Mouse (Mus musculus): ENCODE measurements around the gene Trp53i13. TPM values are rescaled to one million over a fixed set of nuclear protein-coding genes. Genes with fewer than 3 reads are reported as not detected.

The Trp53i13 gene
- polyA plus RNA-seq, 1 experiment from 2014 or later: 16.3 TPM

GRCm38 (mm10) chr11:77502481-77502880 lies 13.3 kb downstream of the Trp53i13 start:
- no peak overlapping the region for H3K9ac ChIP-seq (ENCODE audit: low read length)
- H3K9me3 ChIP-seq (replicated peaks; ENCODE audit: control insufficient read depth, low read length): no peaks in the 10 kb centered on the region
- DNase-seq (ENCODE audit: low spot score) (no peak), ATAC-seq (no peak)
- WGBS: 93% methylated on average over 6 of the region's 6 CpGs
- no peaks in the 10 kb centered on the region for H3K4me1 ChIP-seq (ENCODE audit: control insufficient read depth, insufficient read depth, low read length)
- H3K4me3 ChIP-seq (ENCODE audit: low read depth, low read length): no peak overlapping the region
- no peak overlapping the region for H3K4me2 ChIP-seq (ENCODE audit: low read length)
- peaks cover 84% of the 10 kb centered on the region for H3K36me3 ChIP-seq (ENCODE audit: control insufficient read depth, insufficient read depth, low read length)
- no peak overlapping the region for H3K27ac ChIP-seq (ENCODE audit: low read depth, low read length)
- H3K27me3 ChIP-seq (replicated peaks; ENCODE audit: control insufficient read depth, insufficient read depth, low read length): no peaks in the 10 kb centered on the region

- Histone ChIP-seq H3K4me1 (ENCODE audit: control insufficient read depth, insufficient read depth, low read length) (no peaks in the 10 kb centered on the region), H3K9ac (ENCODE audit: low read length) (no peak overlapping the region), H3K36me3 (ENCODE audit: control insufficient read depth, insufficient read depth, low read length) (peaks cover 79% of the 10 kb centered on the region), H3K4me2 (ENCODE audit: low read length) (no peak overlapping the region), H3K9me3 (replicated peaks; ENCODE audit: control insufficient read depth, low read length) (no peaks in the 10 kb centered on the region), H3K27me3 (replicated peaks; ENCODE audit: control insufficient read depth, insufficient read depth, low read length) (no peaks in the 10 kb centered on the region), H3K4me3 (ENCODE audit: low read depth, low read length) (no peak overlapping the region), H3K27ac (ENCODE audit: low read depth, low read length) (no peak overlapping the region)
- DNase-seq (ENCODE audit: low spot score): no peak
- no peak for ATAC-seq
- WGBS: 90% methylated on average over 4 of the region's 4 CpGs
Measured at GRCm38 (mm10) chr11:77501971-77502370, 13.8 kb downstream of the Trp53i13 start.

DNA sequence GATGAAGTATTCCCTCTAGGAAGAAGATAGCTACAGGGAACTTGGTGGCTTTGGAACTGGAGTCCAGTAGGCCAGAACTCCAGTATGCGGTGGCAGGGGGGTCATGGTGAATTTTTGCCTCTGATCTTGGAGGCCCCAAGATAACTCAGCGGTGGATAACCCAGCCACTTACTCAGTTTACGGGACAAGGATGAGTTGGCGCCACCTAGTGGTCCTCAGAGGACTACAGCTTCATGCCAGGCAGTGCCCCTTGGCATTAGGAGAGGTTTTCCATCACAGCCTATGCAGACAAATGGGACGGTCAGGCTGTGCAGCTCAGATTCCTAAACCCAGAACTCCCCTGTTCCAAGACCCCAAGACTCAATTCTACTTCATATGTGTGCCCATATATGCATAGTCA lies 14.4 kb downstream of the Trp53i13 start:
- Histone ChIP-seq H3K4me1 (ENCODE audit: control insufficient read depth, insufficient read depth, low read length) (no peaks in the 10 kb centered on the region), H3K9me3 (replicated peaks; ENCODE audit: control insufficient read depth, low read length) (no peaks in the 10 kb centered on the region), H3K4me3 (ENCODE audit: low read depth, low read length) (no peak overlapping the region), H3K27ac (ENCODE audit: low read depth, low read length) (no peak overlapping the region), H3K9ac (ENCODE audit: low read length) (no peak overlapping the region), H3K27me3 (replicated peaks; ENCODE audit: control insufficient read depth, insufficient read depth, low read length) (no peaks in the 10 kb centered on the region), H3K36me3 (ENCODE audit: control insufficient read depth, insufficient read depth, low read length) (peaks cover 73% of the 10 kb centered on the region), H3K4me2 (ENCODE audit: low read length) (no peak overlapping the region)
- DNase-seq (ENCODE audit: low spot score): peak; percentile 90
- WGBS: 23% methylated on average over 5 of the region's 5 CpGs
- peak; percentile 66 for ATAC-seq

GRCm38 (mm10) chr11:77500361-77501325 lies 15.1 kb downstream of the Trp53i13 start:
- Histone ChIP-seq H3K9ac (ENCODE audit: low read length) (peak overlapping the region; percentile 17; the same call in 1 of the 2 replicates), H3K4me2 (ENCODE audit: low read length) (no peak overlapping the region), H3K4me1 (ENCODE audit: control insufficient read depth, insufficient read depth, low read length) (peaks cover 2% of the 10 kb centered on the region; the same call in 1 of the 2 replicates), H3K27ac (ENCODE audit: low read depth, low read length) (no peak overlapping the region), H3K4me3 (ENCODE audit: low read depth, low read length) (no peak overlapping the region), H3K9me3 (replicated peaks; ENCODE audit: control insufficient read depth, low read length) (no peaks in the 10 kb centered on the region), H3K27me3 (replicated peaks; ENCODE audit: control insufficient read depth, insufficient read depth, low read length) (no peaks in the 10 kb centered on the region), H3K36me3 (ENCODE audit: control insufficient read depth, insufficient read depth, low read length) (peaks cover 66% of the 10 kb centered on the region)
- 78% methylated on average over 17 of the region's 17 CpGs for WGBS
- DNase-seq (ENCODE audit: low spot score) (no peak), ATAC-seq (no peak)

GRCm38 (mm10) chr11:77499354-77499753 lies 16.4 kb downstream of the Trp53i13 start:
- no peak overlapping the region for H3K27ac ChIP-seq (ENCODE audit: low read depth, low read length)
- 91% methylated on average over 7 of the region's 7 CpGs for WGBS
- H3K4me1 ChIP-seq (ENCODE audit: control insufficient read depth, insufficient read depth, low read length): peaks cover 13% of the 10 kb centered on the region
- ATAC-seq: no peak
- no peak for DNase-seq (ENCODE audit: low spot score)
- H3K4me3 ChIP-seq (ENCODE audit: low read depth, low read length): no peak overlapping the region
- H3K27me3 ChIP-seq (replicated peaks; ENCODE audit: control insufficient read depth, insufficient read depth, low read length): no peaks in the 10 kb centered on the region
- no peaks in the 10 kb centered on the region for H3K9me3 ChIP-seq (replicated peaks; ENCODE audit: control insufficient read depth, low read length)
- peaks cover 53% of the 10 kb centered on the region for H3K36me3 ChIP-seq (ENCODE audit: control insufficient read depth, insufficient read depth, low read length)
- H3K9ac ChIP-seq (ENCODE audit: low read length): no peak overlapping the region
- no peak overlapping the region for H3K4me2 ChIP-seq (ENCODE audit: low read length)

GRCm38 (mm10) chr11:77498261-77499139 lies 17.3 kb downstream of the Trp53i13 start:
- Histone ChIP-seq H3K27ac (ENCODE audit: low read depth, low read length) (peak overlapping the region; percentile 21; the same call in 1 of the 2 replicates), H3K27me3 (replicated peaks; ENCODE audit: control insufficient read depth, insufficient read depth, low read length) (no peaks in the 10 kb centered on the region), H3K36me3 (ENCODE audit: control insufficient read depth, insufficient read depth, low read length) (peaks cover 44% of the 10 kb centered on the region), H3K9me3 (replicated peaks; ENCODE audit: control insufficient read depth, low read length) (no peaks in the 10 kb centered on the region), H3K4me1 (ENCODE audit: control insufficient read depth, insufficient read depth, low read length) (peaks cover 18% of the 10 kb centered on the region), H3K4me3 (ENCODE audit: low read depth, low read length) (no peak overlapping the region), H3K9ac (ENCODE audit: low read length) (no peak overlapping the region), H3K4me2 (ENCODE audit: low read length) (no peak overlapping the region)
- DNase-seq (ENCODE audit: low spot score) (no peak), ATAC-seq (no peak)
- WGBS: 79% methylated on average over 12 of the region's 12 CpGs

DNA sequence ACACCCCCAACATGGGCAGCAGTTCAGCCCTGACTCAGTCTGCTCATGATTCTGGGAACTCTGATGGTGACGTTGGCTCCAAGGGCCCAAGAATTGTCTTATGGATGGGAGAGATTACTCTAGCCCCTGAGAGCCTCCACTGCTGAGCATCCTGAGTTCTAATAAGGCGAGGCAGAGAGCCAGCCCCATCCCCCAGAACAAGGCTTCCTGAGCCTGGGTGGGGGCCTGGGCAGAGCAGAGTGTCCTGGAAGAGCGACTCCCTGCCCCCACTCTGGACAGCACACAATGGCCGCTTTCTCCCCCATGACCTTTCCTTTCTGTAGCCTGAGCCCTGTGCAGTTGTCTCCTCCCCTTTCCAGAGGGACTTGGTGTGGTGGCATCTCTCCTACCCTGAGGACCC lies 17.9 kb downstream of the Trp53i13 start:
- Histone ChIP-seq H3K9me3 (replicated peaks; ENCODE audit: control insufficient read depth, low read length) (no peaks in the 10 kb centered on the region), H3K4me2 (ENCODE audit: low read length) (no peak overlapping the region), H3K27me3 (replicated peaks; ENCODE audit: control insufficient read depth, insufficient read depth, low read length) (no peaks in the 10 kb centered on the region), H3K27ac (ENCODE audit: low read depth, low read length) (peak overlapping the region; percentile 5; the same call in 1 of the 2 replicates), H3K4me3 (ENCODE audit: low read depth, low read length) (no peak overlapping the region), H3K9ac (ENCODE audit: low read length) (no peak overlapping the region), H3K36me3 (ENCODE audit: control insufficient read depth, insufficient read depth, low read length) (peaks cover 38% of the 10 kb centered on the region), H3K4me1 (ENCODE audit: control insufficient read depth, insufficient read depth, low read length) (peaks cover 18% of the 10 kb centered on the region)
- 36% methylated on average over 4 of the region's 4 CpGs for WGBS
- no peak for ATAC-seq
- DNase-seq (ENCODE audit: low spot score): no peak

DNA sequence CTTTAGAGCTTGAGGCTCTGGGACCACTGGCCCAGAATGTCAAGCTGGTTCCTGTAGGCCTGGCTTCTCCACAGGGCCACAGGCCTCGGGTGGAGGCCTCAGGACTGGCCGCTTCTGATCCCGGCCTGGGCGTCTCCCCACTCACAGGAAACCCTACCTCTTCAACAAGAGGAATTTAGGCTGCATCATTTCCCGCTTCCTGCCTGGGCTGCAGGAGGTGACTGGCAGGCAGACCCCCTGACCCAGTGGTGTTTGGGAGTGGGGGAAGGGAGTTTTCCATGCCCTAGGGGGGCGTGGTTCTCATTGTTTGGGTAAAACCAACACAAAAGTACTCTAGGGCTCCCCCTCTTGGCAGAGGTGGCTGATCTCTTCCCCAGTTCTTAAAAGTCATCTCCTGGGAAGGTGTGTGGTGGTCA lies 18.4 kb downstream of the Trp53i13 start:
- WGBS: 36% methylated on average over 6 of the region's 6 CpGs
- Histone ChIP-seq H3K27me3 (replicated peaks; ENCODE audit: control insufficient read depth, insufficient read depth, low read length) (no peaks in the 10 kb centered on the region), H3K9me3 (replicated peaks; ENCODE audit: control insufficient read depth, low read length) (no peaks in the 10 kb centered on the region), H3K4me3 (ENCODE audit: low read depth, low read length) (no peak overlapping the region), H3K36me3 (ENCODE audit: control insufficient read depth, insufficient read depth, low read length) (peaks cover 33% of the 10 kb centered on the region), H3K4me1 (ENCODE audit: control insufficient read depth, insufficient read depth, low read length) (peaks cover 19% of the 10 kb centered on the region), H3K27ac (ENCODE audit: low read depth, low read length) (peak overlapping the region; percentile 23; the same call in 1 of the 2 replicates), H3K4me2 (ENCODE audit: low read length) (no peak overlapping the region), H3K9ac (ENCODE audit: low read length) (no peak overlapping the region)
- DNase-seq (ENCODE audit: low spot score) (no peak), ATAC-seq (no peak)
